Mouse (Mus musculus) cortical plate, adult 2 months (tissue): ENCODE measurements at regions not wholly inside any gene's neighbourhood (a gene's known extent, or its start where the extent isn't known, plus 50 kb on each side); places are given as distances from the start of the nearest gene placed in this dataset.
A peak's percentile ranks its signal among the peaks of the same experiment; 100 is the strongest.

Source experiments
- H3K27ac ChIP-seq: fragments of 200-500 bp; 2 replicates; pipeline ENCODE4 v1.5.1; 2012; ENCODE audit warnings: low read length, control low read depth, inconsistent platforms; ENCODE audit not compliant: insufficient read depth
- H3K4me1 ChIP-seq: fragments of 200-500 bp; 2 replicates; pipeline ENCODE4 v1.6.1; 2011; ENCODE audit warnings: low read length; ENCODE audit not compliant: control insufficient read depth, insufficient read depth
- H3K4me3 ChIP-seq: fragments of 200-500 bp; 2 replicates; pipeline ENCODE4 v1.5.1; 2011; ENCODE audit warnings: mild to moderate bottlenecking, low read length, control low read depth; ENCODE audit not compliant: insufficient read depth
- CTCF ChIP-seq: fragments of 200-500 bp; IDR thresholded peaks from 2 replicates; pipeline ENCODE4 v1.5.1; 2011; ENCODE audit warnings: mild to moderate bottlenecking, control low read depth, low read length; ENCODE audit not compliant: insufficient read depth; ENCODE audit errors: extremely low read depth
- POLR2A ChIP-seq: fragments of 200-500 bp; IDR thresholded peaks from 2 replicates; pipeline ENCODE4 v1.6.1; 2011; ENCODE audit warnings: mild to moderate bottlenecking, low read length, control low read depth; ENCODE audit not compliant: insufficient read depth; ENCODE audit errors: extremely low read depth

DNA sequence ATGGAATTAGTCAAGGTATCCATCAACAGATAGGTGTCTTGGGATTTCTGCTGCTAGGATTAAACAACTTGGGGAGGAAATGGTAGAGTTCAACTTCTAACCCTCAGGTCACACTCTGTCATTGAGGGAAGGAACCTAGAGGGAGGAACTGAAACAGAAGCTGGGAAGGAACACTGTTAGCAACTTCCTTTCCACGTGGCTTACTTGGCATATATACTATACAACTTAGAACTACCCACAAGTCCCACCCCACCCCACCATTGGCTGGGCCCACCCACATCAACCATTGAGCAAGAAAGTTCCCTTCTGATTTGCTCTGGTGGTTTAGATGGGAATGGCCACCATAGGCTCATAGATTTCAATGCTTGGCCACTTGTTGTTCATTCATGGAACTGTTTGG, 251.8 kb upstream of the Arid1b start:
- no peak overlapping the region for H3K27ac ChIP-seq
- no peak overlapping the region for H3K4me3 ChIP-seq
- TF ChIP-seq CTCF (no peak), POLR2A (no peak)
- H3K4me1 ChIP-seq = 0 out of 2 replicates have a peak, but pooled peaks cover 2% of the 10 kb centered on the region

GRCm38 (mm10) chr17:4762956-4763355, 231.2 kb upstream of the Arid1b start:
- Histone ChIP-seq H3K27ac (no peak overlapping the region), H3K4me3 (no peak overlapping the region), H3K4me1 (no peaks in the 10 kb centered on the region)
- TF ChIP-seq POLR2A (no peak), CTCF (no peak)

- H3K4me1 ChIP-seq = no peaks in the 10 kb centered on the region
- no peak overlapping the region for H3K27ac ChIP-seq
- H3K4me3 ChIP-seq = no peak overlapping the region
- no peak for TF ChIP-seq CTCF
These were observed 228.4 kb upstream of the Arid1b start for GRCm38 (mm10) chr17:4765723-4766122.

GRCm38 (mm10) chr17:4767947-4768522, 226.1 kb upstream of the Arid1b start:
- Histone ChIP-seq H3K27ac (no peak overlapping the region), H3K4me3 (no peak overlapping the region), H3K4me1 (no peaks in the 10 kb centered on the region)
- TF ChIP-seq CTCF (no peak), POLR2A (no peak)

DNA sequence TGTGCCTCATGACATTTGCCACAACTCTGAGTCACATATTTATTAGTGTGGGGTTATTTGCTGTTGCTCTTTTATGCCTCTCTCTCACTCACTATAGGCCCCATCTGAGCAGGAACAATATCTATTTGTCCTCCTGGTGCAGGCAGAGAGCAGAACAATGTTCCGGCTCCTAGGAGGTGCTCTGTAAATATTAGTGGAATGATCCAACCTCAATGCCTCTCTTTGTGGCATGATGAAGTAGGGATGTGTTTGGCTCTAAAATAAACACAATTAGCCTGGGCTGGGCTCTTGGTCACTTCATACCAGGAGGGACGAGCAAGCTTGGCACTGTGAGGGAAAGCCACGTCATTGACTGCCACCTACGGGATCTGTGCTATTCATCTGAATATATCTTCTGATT, 224.8 kb upstream of the Arid1b start:
- no peak for TF ChIP-seq CTCF
- TF ChIP-seq POLR2A = no peak
- H3K4me3 ChIP-seq = no peak overlapping the region
- H3K4me1 ChIP-seq = no peaks in the 10 kb centered on the region
- H3K27ac ChIP-seq = no peak overlapping the region

- H3K4me1 ChIP-seq = no peaks in the 10 kb centered on the region
- no peak overlapping the region for H3K4me3 ChIP-seq
- no peak overlapping the region for H3K27ac ChIP-seq
- TF ChIP-seq POLR2A (no peak), CTCF (peak; percentile 41)
These were observed 224.1 kb upstream of the Arid1b start for GRCm38 (mm10) chr17:4770052-4770451.

DNA sequence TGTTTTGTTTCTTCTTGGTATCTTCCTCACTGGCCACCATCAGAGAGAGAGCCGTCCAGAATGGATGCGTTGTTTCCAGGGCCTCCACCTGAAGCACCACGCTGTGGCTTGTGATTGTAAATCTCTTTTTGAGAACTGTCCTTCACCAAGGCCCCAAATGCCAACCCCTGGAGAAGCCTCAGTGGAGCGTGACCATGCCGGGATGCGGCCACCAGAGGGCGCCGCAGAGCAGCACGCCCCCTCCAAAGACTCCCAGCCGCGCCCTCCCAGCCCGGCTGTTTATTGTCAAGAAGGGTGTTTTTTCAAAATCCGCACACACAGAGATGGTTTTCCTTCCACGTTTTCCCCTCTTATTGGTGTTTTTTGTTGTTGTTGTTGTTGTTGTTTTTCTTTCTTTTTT, 216.0 kb upstream of the Arid1b start:
- no peak overlapping the region for H3K27ac ChIP-seq
- no peaks in the 10 kb centered on the region for H3K4me1 ChIP-seq
- no peak overlapping the region for H3K4me3 ChIP-seq
- TF ChIP-seq POLR2A (no peak), CTCF (peak; percentile 53)

DNA sequence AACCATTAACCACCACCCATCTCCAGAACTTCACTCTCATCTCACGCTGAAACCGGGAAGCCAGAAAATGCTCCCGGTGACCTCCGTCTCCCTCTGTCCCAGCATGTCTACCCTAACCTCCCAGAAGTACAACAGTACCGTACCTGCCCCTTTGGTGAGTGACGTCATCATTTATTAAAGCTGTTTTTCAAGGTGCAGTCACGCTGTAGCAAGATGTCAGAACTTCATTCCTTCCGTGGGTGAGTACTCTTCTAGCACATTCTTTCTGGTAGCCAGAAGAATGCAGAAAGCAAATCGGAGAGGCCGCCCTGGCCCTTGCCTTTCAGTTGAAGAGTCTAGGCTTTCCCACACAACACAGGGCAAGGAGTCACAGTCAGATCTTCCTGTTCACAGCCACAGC, 215.1 kb upstream of the Arid1b start:
- TF ChIP-seq POLR2A (no peak), CTCF (no peak)
- Histone ChIP-seq H3K4me1 (no peaks in the 10 kb centered on the region), H3K27ac (no peak overlapping the region), H3K4me3 (no peak overlapping the region)

DNA sequence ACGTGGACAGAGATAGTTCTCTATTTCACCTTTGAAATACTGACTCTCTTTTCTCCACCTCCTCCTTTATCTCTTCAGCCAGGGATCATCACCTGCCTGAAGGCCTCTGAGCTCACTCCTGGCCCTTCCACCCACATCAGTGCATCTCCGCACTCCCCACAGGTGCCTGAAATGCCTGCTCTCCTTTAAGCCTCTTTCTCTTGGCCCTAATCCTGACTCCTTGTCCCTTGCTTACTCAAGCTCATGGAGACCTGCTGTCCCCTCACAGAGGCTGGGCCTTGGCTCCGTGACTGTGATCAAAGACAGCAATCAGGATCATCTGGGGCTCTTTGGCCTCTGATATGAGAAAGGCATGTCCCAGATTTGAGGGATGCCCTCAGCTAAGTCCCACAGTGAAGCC, 212.5 kb upstream of the Arid1b start:
- TF ChIP-seq CTCF = no peak
- Histone ChIP-seq H3K27ac (no peak overlapping the region), H3K4me1 (no peaks in the 10 kb centered on the region), H3K4me3 (no peak overlapping the region)

DNA sequence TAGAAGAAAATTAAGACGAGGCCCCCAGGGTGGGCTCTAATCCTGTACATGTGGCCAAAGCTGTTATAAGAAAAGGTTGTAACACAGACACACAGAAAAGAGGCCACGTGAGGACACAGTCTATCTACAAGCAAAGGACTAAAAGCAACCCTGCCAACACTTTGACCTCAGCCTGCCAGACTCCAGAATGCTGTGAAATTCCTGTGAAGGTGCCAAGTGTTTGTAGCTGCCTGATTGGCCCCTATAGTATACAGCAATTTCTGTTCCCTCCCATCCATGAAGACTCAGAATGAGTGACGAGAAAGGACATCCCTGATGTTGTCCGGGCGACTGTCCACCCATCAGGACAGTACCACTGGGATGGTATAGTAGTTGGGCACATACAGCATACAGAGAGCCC, 209.8 kb upstream of the Arid1b start:
- TF ChIP-seq CTCF (no peak), POLR2A (no peak)
- H3K4me3 ChIP-seq = no peak overlapping the region

More for the DNA sequence above, 209.8 kb upstream of the Arid1b start:
- no peaks in the 10 kb centered on the region for H3K4me1 ChIP-seq
- H3K27ac ChIP-seq = no peak overlapping the region
